ENCODE assay signal across 12 mouse cellular contexts in genomic region chr8:117109018-117109711, GRCm38 (mm10). TPM values are rescaled to one million over a fixed set of nuclear protein-coding genes. Genes with fewer than 3 reads are reported as not detected.
A peak's percentile ranks its signal among the peaks of the same experiment; 100 is the strongest.
DNase-seq lines count a peak whose midpoint lies in the region; ATAC-seq and TF ChIP-seq lines count a peak whose summit lies in the region.
"Had no signal": no experiment of that assay in that cellular context is flagged by ENCODE, and none has a peak within 500 bp of the region (broad histone marks: within the 10 kb centered on the region; RNA-seq: fewer than 3 reads in every experiment).

No protein-coding gene starts in this region.

- H3K27ac ChIP-seq in cerebellum, adult 2 months (ENCODE audit: insufficient read depth, low read length) = no peak overlapping the region
- no peak overlapping the region for H3K27ac ChIP-seq in liver, postnatal 0 days (ENCODE audit: low read depth)
- no peak overlapping the region for H3K27ac ChIP-seq in liver, embryonic 12.5 days
- no peak overlapping the region for H3K27ac ChIP-seq in hindbrain, embryonic 16.5 days (ENCODE audit: low read depth, low read length)
- H3K27ac ChIP-seq: limb, embryonic 12.5 days had no signal

- TF ChIP-seq EP300 in liver, postnatal 0 days (IDR thresholded peaks at IDR 0.05; ENCODE audit: low read depth) = no peak

- peaks cover 5% of the 10 kb centered on the region; the same call in 1 of the 2 replicates for H3K9me3 ChIP-seq in liver, postnatal 0 days (ENCODE audit: low read length)
- H3K9me3 ChIP-seq in liver, embryonic 12.5 days (replicated peaks) = peaks cover 4% of the 10 kb centered on the region
- no peaks in the 10 kb centered on the region for H3K9me3 ChIP-seq in hindbrain, embryonic 16.5 days (ENCODE audit: control insufficient read depth, low read length)

- ATAC-seq in liver, postnatal 0 days = no peak
- ATAC-seq in liver, embryonic 12.5 days = no peak
- no peak for ATAC-seq in hindbrain, embryonic 16.5 days
- ATAC-seq: activated CD4-positive, CD25-positive, alpha-beta regulatory T cell, adult 4 months had no signal

- 95% methylated on average over 19 of the region's 19 CpGs for WGBS in cerebellum, adult 2 months
- 87% methylated on average over 19 of the region's 19 CpGs for WGBS in liver, postnatal 0 days (ENCODE audit: insufficient replicate concordance)
- WGBS in liver, embryonic 12.5 days (ENCODE audit: insufficient replicate concordance) = 80% methylated on average over 19 of the region's 19 CpGs
- WGBS in hindbrain, embryonic 16.5 days = 93% methylated on average over 19 of the region's 19 CpGs

- H3K27me3 ChIP-seq in cerebellum, adult 2 months (ENCODE audit: control insufficient read depth, insufficient read depth, low read length) = no peaks in the 10 kb centered on the region
- no peaks in the 10 kb centered on the region for H3K27me3 ChIP-seq in liver, postnatal 0 days (ENCODE audit: insufficient read depth, low read length)
- no peaks in the 10 kb centered on the region; the same call in 1 of the 2 replicates for H3K27me3 ChIP-seq in liver, embryonic 12.5 days (replicated peaks)
- no peaks in the 10 kb centered on the region for H3K27me3 ChIP-seq in hindbrain, embryonic 16.5 days (replicated peaks; ENCODE audit: control insufficient read depth, insufficient read depth, low read length)
- H3K27me3 ChIP-seq: limb, embryonic 12.5 days had no signal

- H3K4me3 ChIP-seq in cerebellum, adult 2 months (replicated peaks; ENCODE audit: insufficient read depth, low read depth, low read length) = no peak overlapping the region
- no peak overlapping the region for H3K4me3 ChIP-seq in liver, postnatal 0 days (ENCODE audit: low read depth, low read length)
- H3K4me3 ChIP-seq in liver, embryonic 12.5 days = no peak overlapping the region
- H3K4me3 ChIP-seq in hindbrain, embryonic 16.5 days (ENCODE audit: low read length) = no peak overlapping the region
- H3K4me3 ChIP-seq: limb, embryonic 12.5 days had no signal

- H3K36me3 ChIP-seq in liver, postnatal 0 days (replicated peaks; ENCODE audit: insufficient read depth, low read length) = peaks cover 6% of the 10 kb centered on the region
- peaks cover 12% of the 10 kb centered on the region for H3K36me3 ChIP-seq in liver, embryonic 12.5 days
- no peaks in the 10 kb centered on the region for H3K36me3 ChIP-seq in hindbrain, embryonic 16.5 days (ENCODE audit: control insufficient read depth, insufficient read depth, low read length)
- H3K36me3 ChIP-seq: limb, embryonic 12.5 days had no signal

- H3K4me1 ChIP-seq in cerebellum, adult 2 months (ENCODE audit: control insufficient read depth, insufficient read depth, low read length) = no peaks in the 10 kb centered on the region
- H3K4me1 ChIP-seq in liver, postnatal 0 days (ENCODE audit: insufficient read depth) = no peaks in the 10 kb centered on the region
- H3K4me1 ChIP-seq in liver, embryonic 12.5 days = peaks cover 11% of the 10 kb centered on the region; the same call in 1 of the 2 replicates
- no peaks in the 10 kb centered on the region for H3K4me1 ChIP-seq in hindbrain, embryonic 16.5 days (ENCODE audit: control insufficient read depth, insufficient read depth, low read depth, low read length)

- TF ChIP-seq CTCF in cerebellum, adult 2 months (IDR thresholded peaks at IDR 0.05; ENCODE audit: borderline replicate concordance, insufficient read depth, low read depth, low read length) = peak; percentile 15; the same call in 1 of the 2 replicates
- TF ChIP-seq CTCF in liver, postnatal 0 days (IDR thresholded peaks at IDR 0.05; ENCODE audit: low read depth) = peak; percentile 58

- TF ChIP-seq POLR2A in cerebellum, adult 2 months (IDR thresholded peaks at IDR 0.05; ENCODE audit: borderline replicate concordance, insufficient read depth, low read length) = no peak

- no peak for DNase-seq in cerebellum, adult 2 months
- no peak for DNase-seq in cerebellum, postnatal 4 days (ENCODE audit: low spot score in 2 of 2)
- no peak for DNase-seq in liver, postnatal 0 days
- DNase-seq in R1 (ENCODE audit: low read depth, low spot score) (peak; percentile 67), adipocyte (ENCODE audit: low spot score) (no peak)
- peak; percentile 63 for DNase-seq in testis, postnatal 14 days (ENCODE audit: low spot score)

- H3K9ac ChIP-seq in liver, postnatal 0 days (replicated peaks) = no peak overlapping the region
- H3K9ac ChIP-seq in liver, embryonic 12.5 days = no peak overlapping the region
- H3K9ac ChIP-seq in hindbrain, embryonic 16.5 days (ENCODE audit: low read depth, low read length) = no peak overlapping the region
- H3K9ac ChIP-seq: limb, embryonic 12.5 days had no signal

- no peak overlapping the region for H3K4me2 ChIP-seq in liver, postnatal 0 days (ENCODE audit: low read depth, low read length)
- no peak overlapping the region for H3K4me2 ChIP-seq in liver, embryonic 12.5 days
- H3K4me2 ChIP-seq in hindbrain, embryonic 16.5 days (ENCODE audit: low read length) = no peak overlapping the region
- H3K4me2 ChIP-seq: limb, embryonic 12.5 days had no signal

RNA-seq across cellular contexts. Expression of gene Bco1, which starts 13.5 kb away (rescaled TPM):
- 0.07 and 0.08 TPM in 2 replicates for polyA plus RNA-seq in cerebellum, adult 2 months (2012; rRNA removed)
- polyA plus RNA-seq in liver, postnatal 0 days (2015; fragmentation: Nextera tagmentation; extraction: Ambion mirVana) = 6.6 and 8.1 TPM in 2 replicates
- polyA plus RNA-seq in liver, embryonic 12.5 days (2016; fragmentation: Nextera tagmentation; extraction: Ambion mirVana) = 10.3 and 10.8 TPM in 2 replicates
- 0.35 and 0.41 TPM in 2 replicates for polyA plus RNA-seq in hindbrain, embryonic 16.5 days (2015; fragmentation: Nextera tagmentation; extraction: Ambion mirVana)
- polyA plus RNA-seq: activated CD4-positive, CD25-positive, alpha-beta regulatory T cell, adult 4 months; heart, embryonic 14.5 days had no signal

RNA-seq across cellular contexts. Expression of gene Pkd1l2, which starts 26.9 kb away (rescaled TPM):
- polyA plus RNA-seq in cerebellum, adult 2 months (2012; rRNA removed) = 0.02 and 0.06 TPM in 2 replicates
- 0.06 TPM in 1 of 2 replicates, not detected in the other for polyA plus RNA-seq in liver, postnatal 0 days (2015; fragmentation: Nextera tagmentation; extraction: Ambion mirVana)
- 0.01 and 0.02 TPM in 2 replicates for polyA plus RNA-seq in liver, embryonic 12.5 days (2016; fragmentation: Nextera tagmentation; extraction: Ambion mirVana)
- 0.05 TPM in 2 replicates for polyA plus RNA-seq in hindbrain, embryonic 16.5 days (2015; fragmentation: Nextera tagmentation; extraction: Ambion mirVana)
- polyA plus RNA-seq: intestine, embryonic 14.5 days; limb, embryonic 12.5 days had no signal

RNA-seq across cellular contexts. Expression of gene Gan, which starts 48.8 kb away (rescaled TPM):
- 7.7 and 8.1 TPM in 2 replicates for polyA plus RNA-seq in cerebellum, adult 2 months (2012; rRNA removed)
- 0.60 and 0.62 TPM in 2 replicates for polyA plus RNA-seq in liver, postnatal 0 days (2015; fragmentation: Nextera tagmentation; extraction: Ambion mirVana)
- polyA plus RNA-seq in liver, embryonic 12.5 days (2016; fragmentation: Nextera tagmentation; extraction: Ambion mirVana) = 1.9 and 2.1 TPM in 2 replicates
- 2.8 TPM in 2 replicates for polyA plus RNA-seq in hindbrain, embryonic 16.5 days (2015; fragmentation: Nextera tagmentation; extraction: Ambion mirVana)

Comparison
In these comparisons a context has a peak if more than half of its experiments do, and no peak if none do; other contexts are left out.
1. DNase-seq: peak in R1 (single experiment) and testis, postnatal 14 days (single experiment); none in cerebellum, adult 2 months (0 of 2), cerebellum, postnatal 4 days (0 of 2), liver, postnatal 0 days (single experiment) and adipocyte (single experiment).